In genomic region chr7:24368946-24369345, GRCm38 (mm10) we compare ENCODE assay signal across 27 mouse cellular contexts. TPM values are rescaled to one million over a fixed set of nuclear protein-coding genes. Genes with fewer than 3 reads are reported as not detected.
DNase-seq lines count a peak whose midpoint lies in the region; ATAC-seq and TF ChIP-seq lines count a peak whose summit lies in the region.
"Had no signal": no experiment of that assay in that cellular context is flagged by ENCODE, and none has a peak within 500 bp of the region (broad histone marks: within the 10 kb centered on the region; RNA-seq: fewer than 3 reads in every experiment).

No protein-coding gene starts in this region.

- H3K36me3 ChIP-seq in liver, postnatal 0 days (replicated peaks; ENCODE audit: insufficient read depth, low read length): no peaks in the 10 kb centered on the region
- H3K36me3 ChIP-seq: embryonic facial prominence, embryonic 15.5 days; heart, embryonic 13.5 days; intestine, embryonic 15.5 days; midbrain, embryonic 10.5 days; neural tube, embryonic 13.5 days had no signal

- no peak overlapping the region for H3K4me3 ChIP-seq in gastrocnemius, adult 2 months
- no peak overlapping the region for H3K4me3 ChIP-seq in liver, postnatal 0 days (ENCODE audit: low read depth, low read length)
- H3K4me3 ChIP-seq: embryonic facial prominence, embryonic 15.5 days; intestine, embryonic 15.5 days; midbrain, embryonic 10.5 days; neural tube, embryonic 13.5 days had no signal

- WGBS in liver, postnatal 0 days (ENCODE audit: insufficient replicate concordance): 82% methylated on average over 7 of the region's 7 CpGs

- TF ChIP-seq CTCF in gastrocnemius, adult 2 months (IDR thresholded peaks at IDR 0.05): no peak
- no peak for TF ChIP-seq CTCF in liver, postnatal 0 days (IDR thresholded peaks at IDR 0.05; ENCODE audit: low read depth)

- intact Hi-C loops in gastrocnemius, adult 2 months (cut with DNase I): no loop called here

- TF ChIP-seq EP300 in liver, postnatal 0 days (IDR thresholded peaks at IDR 0.05; ENCODE audit: low read depth): no peak

- DNase-seq in gastrocnemius, adult 2 months: peak; percentile 1
- DNase-seq in gastrocnemius, postnatal 4 days (ENCODE audit: low spot score in 2 of 2): no peak
- peak; percentile 51 for DNase-seq in T-cell, adult 2 months (ENCODE audit: low spot score)
- DNase-seq in liver, postnatal 0 days: no peak
- DNase-seq in thymus, postnatal 36 days: peak; percentile 27 to 57
- DNase-seq in right cerebral cortex, postnatal 36 days (ENCODE audit: low spot score in 2 of 2): no peak
- DNase-seq: cerebellum, adult 18-20 months; cerebellum, postnatal 25 days; gastrocnemius, postnatal 10 days; heart, adult 18-20 months; kidney, adult 9 months; kidney, postnatal 25 days; layer of hippocampus, adult 9-11 months; lung, adult 2 months; lung, postnatal 4 days had no signal

- ATAC-seq in liver, postnatal 0 days: no peak
- no peak for ATAC-seq in activated CD4-positive, CD25-positive, alpha-beta regulatory T cell, adult 4 months

- no peak overlapping the region; the same call in 1 of the 2 replicates for H3K4me2 ChIP-seq in liver, postnatal 0 days (ENCODE audit: low read depth, low read length)
- H3K4me2 ChIP-seq: embryonic facial prominence, embryonic 15.5 days; hindbrain, embryonic 14.5 days; intestine, embryonic 15.5 days; neural tube, embryonic 13.5 days had no signal

- H3K9me3 ChIP-seq in liver, postnatal 0 days (ENCODE audit: low read length): no peaks in the 10 kb centered on the region
- H3K9me3 ChIP-seq: embryonic facial prominence, embryonic 15.5 days; heart, embryonic 13.5 days; intestine, embryonic 15.5 days; midbrain, embryonic 10.5 days; neural tube, embryonic 13.5 days had no signal

- peaks cover 40% of the 10 kb centered on the region for H3K4me1 ChIP-seq in liver, postnatal 0 days (ENCODE audit: insufficient read depth)

- no peaks in the 10 kb centered on the region for H3K27me3 ChIP-seq in liver, postnatal 0 days (ENCODE audit: insufficient read depth, low read length)
- H3K27me3 ChIP-seq: embryonic facial prominence, embryonic 15.5 days; intestine, embryonic 15.5 days; neural tube, embryonic 13.5 days had no signal

- no peak overlapping the region for H3K9ac ChIP-seq in liver, postnatal 0 days (replicated peaks)
- H3K9ac ChIP-seq: embryonic facial prominence, embryonic 15.5 days; heart, embryonic 13.5 days; hindbrain, embryonic 14.5 days; intestine, embryonic 15.5 days; neural tube, embryonic 13.5 days had no signal

- H3K27ac ChIP-seq in gastrocnemius, adult 2 months: no peak overlapping the region
- H3K27ac ChIP-seq in liver, postnatal 0 days (ENCODE audit: low read depth): peak overlapping the region; percentile 96
- H3K27ac ChIP-seq: embryonic facial prominence, embryonic 15.5 days; heart, embryonic 13.5 days; hindbrain, embryonic 14.5 days; intestine, embryonic 15.5 days; midbrain, embryonic 10.5 days; neural tube, embryonic 13.5 days had no signal

RNA-seq across cellular contexts. Expression of gene Kcnn4, which starts 1.1 kb away (rescaled TPM):
- total RNA-seq in gastrocnemius, adult 2 months (2021): under 1 TPM; 0.25 to 0.64 TPM
- under 1 TPM; 0.61 to 0.93 TPM for total RNA-seq in gastrocnemius, postnatal 4 days (2021)
- polyA plus RNA-seq in liver, postnatal 0 days (2015; fragmentation: Nextera tagmentation; extraction: Ambion mirVana): 41.0 and 41.9 TPM in 2 replicates
- polyA plus RNA-seq in activated CD4-positive, CD25-positive, alpha-beta regulatory T cell, adult 4 months (2017; shearing (Covaris generic)): 100 to 1,000 TPM; 101 to 105 TPM

RNA-seq across cellular contexts. Expression of gene Lypd5, which starts 19.9 kb away (rescaled TPM):
- total RNA-seq in gastrocnemius, adult 2 months (2021): not detected
- not detected for total RNA-seq in gastrocnemius, postnatal 4 days (2021)
- 0.06 TPM in 1 of 2 replicates, not detected in the other for polyA plus RNA-seq in liver, postnatal 0 days (2015; fragmentation: Nextera tagmentation; extraction: Ambion mirVana)
- polyA plus RNA-seq in activated CD4-positive, CD25-positive, alpha-beta regulatory T cell, adult 4 months (2017; shearing (Covaris generic)): not detected
- total RNA-seq: adrenal gland, postnatal 4 days; gastrocnemius, postnatal 10 days; heart, adult 18-20 months; heart, postnatal 25 days; left cerebral cortex, adult 8-10 months had no signal
- polyA plus RNA-seq: forebrain, embryonic 11.5 days; heart, embryonic 13.5 days; hindbrain, embryonic 14.5 days; intestine, embryonic 15.5 days; limb, embryonic 11.5 days; midbrain, embryonic 10.5 days; neural tube, embryonic 13.5 days had no signal

RNA-seq across cellular contexts. Expression of gene Smg9, which starts 30.5 kb away (rescaled TPM):
- 10 to 100 TPM in 1 of 2 experiments, 1 to 10 TPM in 1; 9.4 to 10.2 TPM for total RNA-seq in gastrocnemius, adult 2 months (2021)
- 10 to 100 TPM; 18.1 to 21.1 TPM for total RNA-seq in gastrocnemius, postnatal 4 days (2021)
- 8.2 and 8.7 TPM in 2 replicates for polyA plus RNA-seq in liver, postnatal 0 days (2015; fragmentation: Nextera tagmentation; extraction: Ambion mirVana)
- 10 to 100 TPM; 24.1 to 31.0 TPM for polyA plus RNA-seq in activated CD4-positive, CD25-positive, alpha-beta regulatory T cell, adult 4 months (2017; shearing (Covaris generic))

RNA-seq across cellular contexts. Expression of gene Tescl, which starts 35.2 kb away (rescaled TPM):
- total RNA-seq in gastrocnemius, adult 2 months (2021): not detected
- under 1 TPM in 1 of 2 experiments, not detected in 1; 0.31 TPM for total RNA-seq in gastrocnemius, postnatal 4 days (2021)
- not detected in 2 replicates for polyA plus RNA-seq in liver, postnatal 0 days (2015; fragmentation: Nextera tagmentation; extraction: Ambion mirVana)
- polyA plus RNA-seq in activated CD4-positive, CD25-positive, alpha-beta regulatory T cell, adult 4 months (2017; shearing (Covaris generic)): not detected
- total RNA-seq: gastrocnemius, postnatal 10 days; heart, postnatal 25 days; left cerebral cortex, adult 8-10 months had no signal
- polyA plus RNA-seq: embryonic facial prominence, embryonic 15.5 days; heart, embryonic 13.5 days; limb, embryonic 11.5 days had no signal

RNA-seq across cellular contexts. Expression of gene Zfp94, which starts 52.5 kb away (rescaled TPM):
- total RNA-seq in gastrocnemius, adult 2 months (2021): 1 to 10 TPM; 2.4 to 2.5 TPM
- total RNA-seq in gastrocnemius, postnatal 4 days (2021): 1 to 10 TPM; 4.0 to 4.2 TPM
- 1.8 and 2.2 TPM in 2 replicates for polyA plus RNA-seq in liver, postnatal 0 days (2015; fragmentation: Nextera tagmentation; extraction: Ambion mirVana)
- polyA plus RNA-seq in activated CD4-positive, CD25-positive, alpha-beta regulatory T cell, adult 4 months (2017; shearing (Covaris generic)): 1 to 10 TPM; 7.8 to 9.3 TPM

Comparison
In these comparisons a context has a peak if more than half of its experiments do, and no peak if none do; other contexts are left out.
1. DNase-seq: peak in gastrocnemius, adult 2 months (single experiment), T-cell, adult 2 months (single experiment) and thymus, postnatal 36 days (2 of 2); none in gastrocnemius, postnatal 4 days (0 of 2), liver, postnatal 0 days (single experiment) and right cerebral cortex, postnatal 36 days (0 of 2).